In the genomic region with DNA sequence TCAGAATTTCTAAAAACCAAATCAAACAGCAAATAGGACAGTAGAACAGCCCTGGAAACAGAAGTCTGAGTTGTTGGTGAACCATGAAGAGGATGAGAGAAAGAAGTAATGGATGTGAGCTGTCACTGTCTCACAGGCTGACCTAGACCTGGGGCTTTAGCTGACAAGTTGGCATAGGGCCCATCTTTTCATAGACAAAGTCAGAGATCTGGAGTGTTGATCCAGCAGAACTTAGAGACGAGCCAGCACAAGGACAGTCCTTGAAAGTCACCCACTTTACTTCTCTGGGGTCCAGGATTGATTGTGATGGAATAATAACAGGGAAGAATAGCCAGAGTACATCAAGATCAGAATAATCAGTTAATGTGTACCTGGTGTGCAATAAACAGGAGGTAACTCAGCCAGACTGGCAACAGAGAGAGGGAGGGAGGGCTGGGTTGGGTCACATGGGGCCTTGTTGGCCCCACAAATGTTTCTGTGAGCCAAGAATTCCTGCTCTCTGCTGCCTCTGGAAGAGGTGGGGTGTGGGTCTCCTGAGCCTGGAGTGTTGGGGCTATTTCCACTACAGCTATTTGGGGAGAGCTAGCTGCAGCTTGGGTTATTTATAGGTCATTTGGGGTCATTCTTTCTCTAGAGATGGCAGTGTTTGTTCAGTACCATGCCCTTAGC, we compare ENCODE assay signal across 13 mouse cellular contexts. TPM values are rescaled to one million over a fixed set of nuclear protein-coding genes. Genes with fewer than 3 reads are reported as not detected.
DNase-seq lines count a peak whose midpoint lies in the region; ATAC-seq and TF ChIP-seq lines count a peak whose summit lies in the region.
"Had no signal": no experiment of that assay in that cellular context is flagged by ENCODE, and none has a peak within 500 bp of the region (broad histone marks: within the 10 kb centered on the region; RNA-seq: fewer than 3 reads in every experiment).

No protein-coding gene starts in this region.

- WGBS in heart, embryonic 15.5 days: 39% methylated on average over 1 of the region's 1 CpGs

- H3K4me2 ChIP-seq in heart, embryonic 15.5 days: peak overlapping the region; percentile 29; the same call in 1 of the 2 replicates
- H3K4me2 ChIP-seq: liver, embryonic 13.5 days had no signal

- H3K4me3 ChIP-seq in heart, embryonic 15.5 days: no peak overlapping the region
- H3K4me3 ChIP-seq in left cerebral cortex, adult 2 months: no peak overlapping the region
- H3K4me3 ChIP-seq: liver, embryonic 13.5 days had no signal

- no peaks in the 10 kb centered on the region for H3K36me3 ChIP-seq in heart, embryonic 15.5 days

- no peak for TF ChIP-seq CTCF in left cerebral cortex, adult 2 months (IDR thresholded peaks at IDR 0.05)

- no peaks in the 10 kb centered on the region for H3K27me3 ChIP-seq in heart, embryonic 15.5 days
- H3K27me3 ChIP-seq: liver, embryonic 13.5 days had no signal

- peak overlapping the region; percentile 84 for H3K27ac ChIP-seq in heart, embryonic 15.5 days
- no peak overlapping the region for H3K27ac ChIP-seq in left cerebral cortex, adult 2 months
- H3K27ac ChIP-seq: liver, embryonic 13.5 days; macrophage had no signal

- no peaks in the 10 kb centered on the region for H3K9me3 ChIP-seq in heart, embryonic 15.5 days (replicated peaks)
- H3K9me3 ChIP-seq: liver, embryonic 13.5 days had no signal

- ATAC-seq in heart, embryonic 15.5 days (replicated peaks; ENCODE audit: insufficient number of reproducible peaks, insufficient read depth, low FRiP score, low read depth): peak; percentile 85
- ATAC-seq in monocyte, adult 5-6 weeks (replicated peaks; ENCODE audit: insufficient number of reproducible peaks, low FRiP score, low TSS enrichment, poor library complexity, severe bottlenecking): no peak
- ATAC-seq: hindbrain, embryonic 16.5 days had no signal

- DNase-seq in heart, adult 11 months: peak; percentile 96
- DNase-seq in heart, adult 8-10 months (ENCODE audit: low spot score): no peak
- DNase-seq in brain, adult 2 months (ENCODE audit: low read depth, low spot score): peak; percentile 23
- peak; percentile 38 for DNase-seq in kidney, postnatal 10 days
- no peak for DNase-seq in left cerebral cortex, adult 2 months (ENCODE audit: extremely low spot score in 1 of 2, low spot score in 2 of 2)
- DNase-seq in cerebellum, adult 11 months: no peak
- DNase-seq: cerebellum, postnatal 36 days; layer of hippocampus, adult 9-11 months; liver, embryonic 13.5 days had no signal

- peaks cover 9% of the 10 kb centered on the region for H3K4me1 ChIP-seq in heart, embryonic 15.5 days (replicated peaks)
- H3K4me1 ChIP-seq: liver, embryonic 13.5 days had no signal

- no peak overlapping the region for H3K9ac ChIP-seq in heart, embryonic 15.5 days
- H3K9ac ChIP-seq: liver, embryonic 13.5 days had no signal

- intact Hi-C loops in left cerebral cortex, adult 2 months (cut with DNase I): no loop called here

RNA-seq across cellular contexts. Expression of a gene that starts 10.9 kb away (rescaled TPM):
- 1 to 10 TPM; 4.2 to 8.2 (median 5.4) TPM for total RNA-seq in heart, adult 8-10 months (2022)
- polyA plus RNA-seq in heart, embryonic 15.5 days (2015; fragmentation: Nextera tagmentation; extraction: Ambion mirVana): 17.9 and 21.9 TPM in 2 replicates
- 10 to 100 TPM; 13.0 to 13.4 TPM for total RNA-seq in left cerebral cortex, adult 2 months (2021)
- 32.9 to 53.5 TPM (median 37.8 TPM) in 3 replicates for total RNA-seq in monocyte, adult 5-6 weeks (2017)

RNA-seq across cellular contexts. Expression of a gene that starts 10.9 kb away (rescaled TPM):
- 1 to 10 TPM in 3 of 4 experiments, under 1 TPM in 1; 0.95 to 1.3 (median 1.1) TPM for total RNA-seq in heart, adult 8-10 months (2022)
- polyA plus RNA-seq in heart, embryonic 15.5 days (2015; fragmentation: Nextera tagmentation; extraction: Ambion mirVana): 6.6 and 9.2 TPM in 2 replicates
- total RNA-seq in left cerebral cortex, adult 2 months (2021): 1 to 10 TPM; 2.5 to 3.8 TPM
- 3.2 to 8.0 TPM (median 4.5 TPM) in 3 replicates for total RNA-seq in monocyte, adult 5-6 weeks (2017)

RNA-seq across cellular contexts. Expression of a gene that starts 24.9 kb away (rescaled TPM):
- total RNA-seq in heart, adult 8-10 months (2022): 1 to 10 TPM; 2.9 to 6.1 (median 3.9) TPM
- polyA plus RNA-seq in heart, embryonic 15.5 days (2015; fragmentation: Nextera tagmentation; extraction: Ambion mirVana): 0.89 and 1.0 TPM in 2 replicates
- total RNA-seq in left cerebral cortex, adult 2 months (2021): 1 to 10 TPM; 1.4 to 1.6 TPM
- total RNA-seq in monocyte, adult 5-6 weeks (2017): not detected in 3 replicates
- polyA plus RNA-seq: macrophage had no signal

Comparison
In these comparisons a context has a peak if more than half of its experiments do, and no peak if none do; other contexts are left out.
1. DNase-seq: peak in heart, adult 11 months (single experiment), brain, adult 2 months (single experiment) and kidney, postnatal 10 days (single experiment); none in heart, adult 8-10 months (single experiment), left cerebral cortex, adult 2 months (0 of 2) and cerebellum, adult 11 months (single experiment).